Mouse (Mus musculus) embryonic facial prominence, embryonic 15.5 days (tissue): ENCODE measurements around the gene Washc3. TPM values are rescaled to one million over a fixed set of nuclear protein-coding genes. Genes with fewer than 3 reads are reported as not detected.

Source experiments
- ATAC-seq: fragments of 200-750 bp; cut with Nextera tagmentation; 2 replicates; pipeline ENCODE4 v1.8.0; 2017; ENCODE audit warnings: low read depth, moderate TSS enrichment; ENCODE audit not compliant: insufficient number of reproducible peaks, low FRiP score, low TSS enrichment
- H3K27ac ChIP-seq: fragments of 300-500 bp; sonication (generic); replicated peaks from 2 replicates; pipeline ENCODE4 v1.5.1; 2015; ENCODE audit warnings: mild to moderate bottlenecking, inconsistent platforms
- H3K27me3 ChIP-seq: fragments of 300-500 bp; sonication (generic); 2 replicates; pipeline ENCODE4 v1.6.1; 2015; ENCODE audit warnings: inconsistent platforms
- H3K36me3 ChIP-seq: fragments of 300-500 bp; sonication (generic); 2 replicates; pipeline ENCODE4 v1.6.1; 2015; ENCODE audit warnings: mild to moderate bottlenecking, inconsistent platforms
- H3K4me1 ChIP-seq: fragments of 300-500 bp; sonication (generic); 2 replicates; pipeline ENCODE4 v1.6.1; 2015; ENCODE audit warnings: inconsistent platforms
- H3K4me2 ChIP-seq: fragments of 300-500 bp; sonication (generic); replicated peaks from 2 replicates; pipeline ENCODE4 v1.6.1; 2015; ENCODE audit warnings: mild to moderate bottlenecking, inconsistent platforms
- H3K4me3 ChIP-seq: fragments of 300-500 bp; sonication (generic); replicated peaks from 2 replicates; pipeline ENCODE4 v1.5.1; 2015; ENCODE audit warnings: mild to moderate bottlenecking, inconsistent platforms
- H3K9ac ChIP-seq: fragments of 300-500 bp; sonication (generic); 2 replicates; pipeline ENCODE4 v1.6.1; 2015; ENCODE audit warnings: inconsistent platforms
- H3K9me3 ChIP-seq: fragments of 300-500 bp; sonication (generic); replicated peaks from 2 replicates; pipeline ENCODE4 v1.6.1; 2016; ENCODE audit warnings: inconsistent platforms
- WGBS: fragments of 180-500 bp; shearing (Covaris S2); methylation state at CpG from one replicate; pipeline ENCODE4 v1.1.7; 2015; 5-methylcytosine and 5-hydroxymethylcytosine counted together
- polyA plus RNA-seq: library from polyadenylated mRNA; unstranded; fragments of >200 nt; fragmentation: Nextera tagmentation; extraction: Ambion mirVana; gene quantifications from 2 replicates; pipeline ENCODE4 v1.2.1, GENCODE M21; 2015

Gene Washc3
- 61.3 and 63.8 TPM in 2 replicates for polyA plus RNA-seq

- Histone ChIP-seq H3K9me3 (no peaks in the 10 kb centered on the region), H3K4me1 (peaks cover 7% of the 10 kb centered on the region; the same call in 1 of the 2 replicates), H3K9ac (peak within 1 kb of the TSS; percentile 70), H3K4me2 (peak within 1 kb of the TSS; percentile 73), H3K36me3 (0 out of 2 replicates have a peak, but pooled peaks cover 6% of the 10 kb centered on the region), H3K27ac (peak within 1 kb of the TSS; percentile 76), H3K27me3 (no peaks in the 10 kb centered on the region), H3K4me3 (peak within 1 kb of the TSS; percentile 67)
- 2% methylated on average over 23 of the region's 23 CpGs for WGBS
- peak; percentile 96 for ATAC-seq
These were observed at the start of gene Washc3 for GRCm38 (mm10) chr10:88200951-88201638. Gene Washc3 (plus strand): TSS chr10:88201093.

GRCm38 (mm10) chr10:88151658-88152057, 49.2 kb upstream of the Washc3 start:
- peaks cover 38% of the 10 kb centered on the region for H3K36me3 ChIP-seq

DNA sequence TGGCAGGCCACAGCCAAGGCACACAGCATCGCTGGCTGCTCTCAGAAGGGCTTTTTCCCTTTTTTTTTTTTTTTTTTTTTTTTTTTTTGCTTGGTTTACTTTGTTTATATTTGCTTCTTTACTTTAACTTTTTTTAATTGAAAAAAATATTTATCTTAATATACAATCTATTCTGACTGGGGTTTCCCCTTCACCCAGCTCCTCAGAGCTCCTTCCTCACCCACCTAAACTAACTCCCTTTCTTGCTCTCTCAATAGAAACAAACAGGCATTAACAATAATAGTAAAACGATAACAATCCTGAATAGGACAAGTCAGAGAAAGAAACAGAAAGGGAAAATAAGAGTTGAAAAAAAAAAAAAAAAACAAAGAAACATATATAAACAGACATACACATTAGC, 38.8 kb upstream of the Washc3 start:
- Histone ChIP-seq H3K27me3 (no peaks in the 10 kb centered on the region), H3K9me3 (no peaks in the 10 kb centered on the region), H3K4me1 (no peaks in the 10 kb centered on the region), H3K4me3 (no peak overlapping the region), H3K9ac (no peak overlapping the region), H3K4me2 (no peak overlapping the region), H3K27ac (no peak overlapping the region), H3K36me3 (peaks cover 32% of the 10 kb centered on the region)
- 95% methylated on average over 2 of the region's 2 CpGs for WGBS
- ATAC-seq: no peak

More at GRCm38 (mm10) chr10:88151658-88152057, 49.2 kb upstream of the Washc3 start:
- ATAC-seq: peak; percentile 73; the same call in 1 of the 2 replicates
- peaks cover 5% of the 10 kb centered on the region; the same call in 1 of the 2 replicates for H3K4me1 ChIP-seq
- no peak overlapping the region for H3K4me3 ChIP-seq
- H3K9me3 ChIP-seq: no peaks in the 10 kb centered on the region
- H3K27me3 ChIP-seq: no peaks in the 10 kb centered on the region
- H3K4me2 ChIP-seq: no peak overlapping the region
- no peak overlapping the region for H3K9ac ChIP-seq
- H3K27ac ChIP-seq: no peak overlapping the region; the same call in 1 of the 2 replicates
- WGBS: 55% methylated on average over 6 of the region's 6 CpGs

DNA sequence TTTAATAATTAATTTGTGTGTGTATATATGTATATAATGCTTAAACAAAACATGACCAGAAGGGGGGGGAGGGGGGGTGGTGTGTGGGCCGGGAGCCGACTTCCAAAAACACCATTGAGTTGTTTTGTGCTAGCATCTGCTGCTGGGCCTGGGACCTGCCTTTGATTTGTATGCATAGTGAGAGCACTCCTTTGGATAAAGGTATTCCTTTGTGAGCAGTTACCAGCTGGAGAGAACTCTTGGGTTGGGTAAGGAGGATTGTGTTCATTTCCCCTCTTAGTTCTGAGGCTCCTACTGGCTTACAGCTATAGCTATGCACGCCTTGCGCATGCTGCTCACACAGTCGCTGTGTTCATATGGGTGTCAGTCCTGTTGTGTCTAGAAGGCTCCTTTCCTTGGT, 38.2 kb upstream of the Washc3 start:
- Histone ChIP-seq H3K27ac (no peak overlapping the region), H3K36me3 (peaks cover 32% of the 10 kb centered on the region), H3K4me3 (no peak overlapping the region), H3K4me1 (no peaks in the 10 kb centered on the region), H3K9me3 (no peaks in the 10 kb centered on the region), H3K27me3 (no peaks in the 10 kb centered on the region), H3K9ac (no peak overlapping the region), H3K4me2 (no peak overlapping the region)
- ATAC-seq: no peak
- 91% methylated on average over 5 of the region's 5 CpGs for WGBS

DNA sequence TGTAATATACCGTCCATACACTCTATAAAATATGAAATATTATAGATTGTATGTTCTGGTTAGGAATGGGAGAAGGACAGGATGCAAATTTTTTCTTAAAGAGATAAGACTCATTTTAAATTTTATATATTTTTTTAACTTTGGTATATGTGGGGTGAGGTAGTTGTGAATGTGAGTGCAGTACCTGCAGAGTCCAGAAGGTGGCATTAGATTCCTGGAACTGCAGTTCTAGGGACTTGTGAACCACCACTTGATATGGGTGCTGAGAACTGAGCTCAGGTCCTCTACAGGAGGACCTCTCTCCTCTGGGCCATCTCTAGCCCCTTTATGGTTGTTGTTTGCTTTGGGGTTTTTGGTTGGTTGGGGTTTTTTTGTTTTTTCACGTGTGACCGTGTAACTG, 34.7 kb upstream of the Washc3 start:
- peaks cover 20% of the 10 kb centered on the region for H3K36me3 ChIP-seq
- no peaks in the 10 kb centered on the region for H3K9me3 ChIP-seq
- no peak overlapping the region for H3K4me3 ChIP-seq
- H3K27ac ChIP-seq: no peak overlapping the region
- H3K4me1 ChIP-seq: no peaks in the 10 kb centered on the region
- WGBS: 94% methylated on average over 3 of the region's 3 CpGs
- no peak for ATAC-seq
- no peak overlapping the region for H3K9ac ChIP-seq
- no peaks in the 10 kb centered on the region for H3K27me3 ChIP-seq
- H3K4me2 ChIP-seq: no peak overlapping the region

DNA sequence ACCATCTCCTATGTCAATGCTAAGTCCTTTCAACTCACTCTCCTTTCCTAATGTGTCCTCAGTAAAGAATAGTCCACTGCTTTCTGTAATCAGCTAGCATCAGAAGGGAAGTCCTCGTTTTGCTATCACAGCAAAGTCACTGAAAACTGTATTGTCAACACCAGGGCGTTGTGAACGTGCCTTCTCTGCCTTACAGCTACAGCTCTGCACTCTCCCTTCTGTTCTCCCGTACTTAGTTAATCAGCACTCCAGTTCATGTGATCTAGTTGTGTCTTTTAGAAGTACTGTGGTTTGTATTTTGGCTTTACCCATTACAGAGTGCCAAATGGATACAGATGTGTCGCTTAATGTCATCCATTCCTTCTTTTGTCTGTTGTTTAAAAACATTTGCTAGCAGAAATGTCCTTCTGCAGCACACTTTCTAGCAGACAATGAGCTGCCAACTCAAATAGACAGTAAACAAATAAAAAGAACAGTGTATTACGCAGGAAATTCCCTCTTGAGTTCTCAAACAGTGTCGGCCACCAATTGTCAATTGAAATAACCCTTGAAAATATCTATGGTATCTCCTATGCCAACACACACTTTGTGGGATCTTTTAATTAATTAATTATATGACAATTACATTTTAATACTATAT, 33.3 kb upstream of the Washc3 start:
- ATAC-seq: no peak
- H3K27ac ChIP-seq: no peak overlapping the region
- 62% methylated on average over 7 of the region's 7 CpGs for WGBS
- no peaks in the 10 kb centered on the region for H3K9me3 ChIP-seq
- H3K36me3 ChIP-seq: peaks cover 12% of the 10 kb centered on the region; the same call in 1 of the 2 replicates
- H3K27me3 ChIP-seq: no peaks in the 10 kb centered on the region
- no peak overlapping the region for H3K4me2 ChIP-seq
- no peak overlapping the region for H3K4me3 ChIP-seq
- H3K4me1 ChIP-seq: no peaks in the 10 kb centered on the region
- no peak overlapping the region for H3K9ac ChIP-seq

GRCm38 (mm10) chr10:88200541-88200940, 352 bp upstream of the Washc3 start:
- Histone ChIP-seq H3K9ac (no peak overlapping the region), H3K27ac (no peak overlapping the region), H3K4me3 (peak overlapping the region; percentile 67), H3K36me3 (0 out of 2 replicates have a peak, but pooled peaks cover 6% of the 10 kb centered on the region), H3K4me2 (peak overlapping the region; percentile 73), H3K27me3 (no peaks in the 10 kb centered on the region), H3K4me1 (peaks cover 7% of the 10 kb centered on the region; the same call in 1 of the 2 replicates), H3K9me3 (no peaks in the 10 kb centered on the region)
- peak; percentile 53 for ATAC-seq
- WGBS: 15% methylated on average over 4 of the region's 4 CpGs

DNA sequence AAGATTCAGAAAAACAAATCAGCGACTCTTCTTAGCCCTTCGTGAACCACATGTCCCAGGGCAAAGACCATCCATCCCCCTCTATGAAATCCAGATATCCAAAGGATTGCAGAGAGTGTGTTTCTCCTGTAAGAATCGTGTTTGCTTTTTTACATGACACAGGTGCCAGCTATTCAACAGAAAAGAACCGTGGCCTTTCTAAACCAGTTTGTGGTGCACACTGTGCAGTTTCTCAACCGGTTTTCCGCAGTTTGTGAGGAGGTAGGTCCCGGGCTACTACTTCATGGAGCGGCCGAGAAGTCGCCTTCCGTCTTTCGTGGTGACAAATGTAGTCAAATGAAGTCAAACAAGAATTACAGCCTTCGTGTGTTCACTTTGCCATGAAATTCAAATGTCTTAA, 757 bp downstream of the Washc3 start:
- Histone ChIP-seq H3K27ac (peak overlapping the region; percentile 76), H3K9ac (peak overlapping the region; percentile 70), H3K4me2 (peak overlapping the region; percentile 73), H3K36me3 (0 out of 2 replicates have a peak, but pooled peaks cover 6% of the 10 kb centered on the region), H3K4me1 (peaks cover 7% of the 10 kb centered on the region; the same call in 1 of the 2 replicates), H3K27me3 (no peaks in the 10 kb centered on the region), H3K4me3 (peak overlapping the region; percentile 67), H3K9me3 (no peaks in the 10 kb centered on the region)
- 67% methylated on average over 13 of the region's 13 CpGs for WGBS
- ATAC-seq: no peak

- Histone ChIP-seq H3K9me3 (no peaks in the 10 kb centered on the region), H3K36me3 (0 out of 2 replicates have a peak, but pooled peaks cover 6% of the 10 kb centered on the region), H3K4me3 (no peak overlapping the region), H3K27me3 (no peaks in the 10 kb centered on the region), H3K4me2 (no peak overlapping the region), H3K4me1 (peaks cover 7% of the 10 kb centered on the region; the same call in 1 of the 2 replicates), H3K9ac (no peak overlapping the region), H3K27ac (no peak overlapping the region)
- 85% methylated on average over 8 of the region's 8 CpGs for WGBS
- no peak for ATAC-seq
These were observed 1.7 kb downstream of the Washc3 start for GRCm38 (mm10) chr10:88202581-88202980.

- H3K27me3 ChIP-seq: no peaks in the 10 kb centered on the region
- H3K4me3 ChIP-seq: no peak overlapping the region
- H3K9me3 ChIP-seq: no peaks in the 10 kb centered on the region
- no peak overlapping the region for H3K9ac ChIP-seq
- ATAC-seq: no peak
- H3K4me2 ChIP-seq: no peak overlapping the region
- H3K36me3 ChIP-seq: 0 out of 2 replicates have a peak, but pooled peaks cover 6% of the 10 kb centered on the region
- H3K27ac ChIP-seq: no peak overlapping the region
- WGBS: 92% methylated on average over 6 of the region's 6 CpGs
- H3K4me1 ChIP-seq: peaks cover 7% of the 10 kb centered on the region; the same call in 1 of the 2 replicates
These were observed 2.3 kb downstream of the Washc3 start for GRCm38 (mm10) chr10:88203236-88203635.

GRCm38 (mm10) chr10:88212644-88213043, 11.8 kb downstream of the Washc3 start:
- Histone ChIP-seq H3K27me3 (no peaks in the 10 kb centered on the region), H3K4me3 (no peak overlapping the region), H3K4me2 (no peak overlapping the region), H3K9me3 (no peaks in the 10 kb centered on the region), H3K4me1 (no peaks in the 10 kb centered on the region), H3K27ac (no peak overlapping the region), H3K36me3 (peaks cover 5% of the 10 kb centered on the region; the same call in 1 of the 2 replicates), H3K9ac (no peak overlapping the region)
- ATAC-seq: no peak
- 71% methylated on average over 5 of the region's 5 CpGs for WGBS
